Mouse (Mus musculus) left cerebral cortex, postnatal 25 days (tissue): ENCODE data around the gene Gm20823. TPM values are rescaled to one million over a fixed set of nuclear protein-coding genes. Genes with fewer than 3 reads are reported as not detected.
"Not testable (repeated sequence)": the region's sequence is repeated elsewhere in the genome, so short reads cannot be mapped to it uniquely, and the experiment has no call there.

Experiments
- DNase-seq, 2 experiments: peaks; one replicate each; pipeline ENCODE4 v3.0.0; 2022; ENCODE audit warnings: low spot score in 2 of 2, mixed read lengths in 1 of 2
- intact Hi-C: fragments of 180-260 bp; cut with DNase I; formaldehyde crosslinking; loops from one replicate; pipeline ENCODE4 v1.15.1; 2025
- total RNA-seq, 2 experiments: library from RNA; stranded (reverse); gene quantifications; 2 replicates each; pipeline ENCODE4 v1.2.3; 2021

Gm20823 gene
- total RNA-seq = not detected

DNA sequence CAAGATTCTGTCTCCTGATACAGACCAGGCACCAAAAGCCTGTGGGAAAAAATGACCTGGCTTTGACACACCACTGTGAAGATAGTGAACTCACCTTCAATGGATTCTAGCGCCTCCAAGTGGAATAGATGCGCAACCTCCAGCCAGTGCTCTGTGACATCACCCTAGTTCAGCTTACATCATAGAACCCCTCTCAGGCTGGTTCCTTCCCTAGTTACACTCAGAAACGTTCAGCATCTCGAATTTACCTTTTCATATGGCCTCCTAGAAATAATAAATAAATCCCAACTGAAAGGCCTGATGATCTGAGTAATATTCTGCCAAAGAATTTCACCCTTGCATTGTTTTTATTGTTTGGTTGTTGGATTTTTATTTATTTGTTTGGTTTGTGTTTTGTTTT lies at the start of gene Gm20823:
Gene Gm20823, minus strand, starts transcription at position 101 of the 400 bp plus-strand sequence.
- DNase-seq, intact Hi-C loops: not testable (repeated sequence)
